Mouse (Mus musculus) brain, embryonic 14.5 days (tissue): ENCODE measurements around the gene Cnih2.

ENCODE experiments used
- CTCF ChIP-seq: fragments of 200-500 bp; IDR thresholded peaks from 2 replicates; pipeline ENCODE4 v1.5.1; 2012; ENCODE audit warnings: inconsistent platforms, mild to moderate bottlenecking, moderate library complexity, borderline replicate concordance; ENCODE audit not compliant: insufficient read depth, insufficient read length; ENCODE audit errors: extremely low read depth
- POLR2A ChIP-seq: fragments of 200-500 bp; IDR thresholded peaks from 2 replicates; pipeline ENCODE4 v1.6.1; 2012; ENCODE audit warnings: mild to moderate bottlenecking, inconsistent platforms, borderline replicate concordance; ENCODE audit not compliant: poor library complexity, insufficient read depth, insufficient read length, severe bottlenecking; ENCODE audit errors: extremely low read depth

DNA sequence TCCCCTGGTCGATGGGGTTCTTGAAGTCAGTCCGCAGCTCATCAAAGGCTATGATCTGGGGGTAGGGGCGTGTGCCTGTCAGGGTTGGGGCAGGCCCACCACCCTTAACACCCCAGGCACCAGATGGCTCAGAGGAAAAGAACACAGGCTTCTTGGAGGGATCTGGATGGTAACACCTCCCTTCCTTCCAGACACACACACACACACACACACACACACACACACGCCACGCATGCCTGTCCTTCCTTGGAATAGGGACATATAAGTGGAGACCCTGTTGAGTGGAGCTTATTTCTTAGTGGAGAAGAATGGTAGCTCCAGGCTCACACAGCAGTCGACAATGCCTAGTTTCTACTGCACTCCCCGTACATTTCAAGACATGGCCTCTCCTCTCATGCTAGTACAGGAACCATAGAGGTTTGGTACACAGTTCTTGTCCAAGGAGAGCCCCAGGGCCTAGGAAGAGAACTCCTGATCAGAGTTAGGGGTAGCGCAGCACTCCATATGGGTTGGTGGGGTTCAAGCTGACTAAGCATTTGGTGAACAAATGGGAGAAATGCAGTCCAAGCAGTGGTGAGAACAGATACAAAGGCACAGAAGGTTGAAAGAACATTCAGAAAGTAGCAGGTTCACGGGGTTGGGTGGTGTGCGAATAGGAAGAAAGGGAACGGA, 3.4 kb downstream of the Cnih2 start:
- TF ChIP-seq CTCF (no peak), POLR2A (no peak)
